17 mouse cellular contexts compared by ENCODE assay signal in the genomic region with DNA sequence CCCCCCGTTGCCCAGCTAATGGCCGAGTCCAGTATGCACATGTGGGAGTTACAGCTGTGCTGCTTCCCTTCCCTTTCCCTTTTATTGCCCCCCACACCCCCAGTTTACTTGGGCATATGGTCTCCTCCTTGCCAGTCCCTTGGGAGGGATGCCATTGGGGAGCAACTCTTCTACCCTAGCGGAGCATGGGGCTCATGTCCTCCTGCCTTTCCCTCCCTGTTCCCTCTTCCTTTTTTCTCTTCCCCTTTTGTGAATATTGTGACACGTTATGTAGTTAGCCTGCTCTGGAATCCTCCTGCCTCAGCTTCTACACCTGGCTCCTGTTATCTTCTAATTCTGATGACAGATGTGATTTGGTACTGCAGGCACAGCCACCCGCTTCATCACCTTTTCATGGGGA.
"Had no signal": no experiment of that assay in that cellular context is flagged by ENCODE, and none has a peak within 500 bp of the region (broad histone marks: within the 10 kb centered on the region; RNA-seq: fewer than 3 reads in every experiment).

No protein-coding gene starts in this region.

- H3K9me3 ChIP-seq: liver, embryonic 15.5 days; midbrain, embryonic 10.5 days; midbrain, embryonic 12.5 days; midbrain, embryonic 15.5 days; neural tube, embryonic 12.5 days had no signal

- H3K27me3 ChIP-seq: liver, embryonic 15.5 days; midbrain, embryonic 12.5 days; midbrain, embryonic 15.5 days; neural tube, embryonic 12.5 days had no signal

- H3K36me3 ChIP-seq: liver, embryonic 15.5 days; midbrain, embryonic 10.5 days; midbrain, embryonic 12.5 days; midbrain, embryonic 15.5 days; neural tube, embryonic 12.5 days had no signal

- H3K4me2 ChIP-seq: liver, embryonic 15.5 days; lung, embryonic 14.5 days; midbrain, embryonic 12.5 days; midbrain, embryonic 15.5 days; neural tube, embryonic 12.5 days had no signal

- H3K4me3 ChIP-seq: liver, embryonic 15.5 days; midbrain, embryonic 10.5 days; midbrain, embryonic 12.5 days; midbrain, embryonic 15.5 days; neural tube, embryonic 12.5 days had no signal

- H3K27ac ChIP-seq: liver, embryonic 15.5 days; midbrain, embryonic 10.5 days; midbrain, embryonic 12.5 days; midbrain, embryonic 15.5 days; neural tube, embryonic 12.5 days had no signal

- DNase-seq: liver, postnatal 0 days; lung, embryonic 14.5 days; lung, postnatal 10 days; lung, postnatal 4 days; retina, postnatal 1 day; right cerebral cortex, adult 18-20 months; right cerebral cortex, postnatal 25 days; right cerebral cortex, postnatal 4 days; spleen, adult 18-20 months; thymus, adult 18-20 months; thymus, postnatal 25 days; thymus, postnatal 4 days had no signal

- ATAC-seq: liver, postnatal 0 days; midbrain, embryonic 15.5 days had no signal

- H3K4me1 ChIP-seq: liver, embryonic 15.5 days; midbrain, embryonic 12.5 days; midbrain, embryonic 15.5 days; neural tube, embryonic 12.5 days had no signal

- H3K9ac ChIP-seq: liver, embryonic 15.5 days; liver, postnatal 0 days; lung, embryonic 14.5 days; midbrain, embryonic 12.5 days; midbrain, embryonic 15.5 days; neural tube, embryonic 12.5 days had no signal
